In genomic region chr1:91008147-91008682, GRCm38 (mm10) we compare ENCODE assay signal across 32 mouse cellular contexts. TPM values are rescaled to one million over a fixed set of nuclear protein-coding genes. Genes with fewer than 3 reads are reported as not detected.
DNase-seq lines count a peak whose midpoint lies in the region; ATAC-seq lines count a peak whose summit lies in the region.
"Had no signal": no experiment of that assay in that cellular context is flagged by ENCODE, and none has a peak within 500 bp of the region (broad histone marks: within the 10 kb centered on the region; RNA-seq: fewer than 3 reads in every experiment).

No protein-coding gene starts in this region.

- no peaks in the 10 kb centered on the region for H3K27me3 ChIP-seq in forebrain, embryonic 11.5 days (ENCODE audit: control insufficient read depth, insufficient read depth, low read length)
- no peaks in the 10 kb centered on the region for H3K27me3 ChIP-seq in forebrain, embryonic 10.5 days (ENCODE audit: poor library complexity, severe bottlenecking)
- H3K27me3 ChIP-seq in heart, embryonic 10.5 days (ENCODE audit: insufficient read depth, poor library complexity, severe bottlenecking) = no peaks in the 10 kb centered on the region
- H3K27me3 ChIP-seq in heart, embryonic 11.5 days (ENCODE audit: control insufficient read depth, insufficient read depth, low read length) = no peaks in the 10 kb centered on the region
- no peaks in the 10 kb centered on the region for H3K27me3 ChIP-seq in heart, embryonic 16.5 days (ENCODE audit: control insufficient read depth, insufficient read depth, low read length)
- H3K27me3 ChIP-seq: forebrain, embryonic 15.5 days; hindbrain, embryonic 12.5 days; intestine, embryonic 15.5 days; limb, embryonic 13.5 days; lung, embryonic 15.5 days; midbrain, embryonic 15.5 days; neural tube, embryonic 15.5 days; stomach, embryonic 15.5 days had no signal

- no peak overlapping the region for H3K4me3 ChIP-seq in forebrain, embryonic 11.5 days (ENCODE audit: low read depth, low read length)
- no peak overlapping the region for H3K4me3 ChIP-seq in forebrain, embryonic 10.5 days
- no peak overlapping the region for H3K4me3 ChIP-seq in heart, embryonic 10.5 days
- H3K4me3 ChIP-seq in heart, embryonic 11.5 days (ENCODE audit: low read depth, low read length) = no peak overlapping the region
- no peak overlapping the region for H3K4me3 ChIP-seq in heart, embryonic 16.5 days (ENCODE audit: low read length)
- H3K4me3 ChIP-seq: forebrain, embryonic 15.5 days; hindbrain, embryonic 12.5 days; intestine, embryonic 15.5 days; limb, embryonic 13.5 days; lung, embryonic 15.5 days; midbrain, embryonic 10.5 days; midbrain, embryonic 15.5 days; neural tube, embryonic 15.5 days; stomach, embryonic 15.5 days had no signal

- WGBS in forebrain, embryonic 11.5 days = 96% methylated on average over 14 of the region's 14 CpGs
- 95% methylated on average over 14 of the region's 14 CpGs for WGBS in forebrain, embryonic 10.5 days
- WGBS in heart, embryonic 10.5 days = 90% methylated on average over 14 of the region's 14 CpGs
- WGBS in heart, embryonic 11.5 days (ENCODE audit: insufficient replicate concordance) = 89% methylated on average over 14 of the region's 14 CpGs
- 80% methylated on average over 14 of the region's 14 CpGs for WGBS in heart, embryonic 16.5 days

- H3K4me2 ChIP-seq in forebrain, embryonic 11.5 days (ENCODE audit: low read depth, low read length, severe bottlenecking) = no peak overlapping the region
- no peak overlapping the region for H3K4me2 ChIP-seq in heart, embryonic 11.5 days
- H3K4me2 ChIP-seq in heart, embryonic 16.5 days (ENCODE audit: low read depth, low read length) = no peak overlapping the region
- H3K4me2 ChIP-seq: forebrain, embryonic 15.5 days; hindbrain, embryonic 12.5 days; intestine, embryonic 15.5 days; limb, embryonic 13.5 days; liver, embryonic 11.5 days; lung, embryonic 15.5 days; midbrain, embryonic 15.5 days; neural tube, embryonic 15.5 days; stomach, embryonic 15.5 days had no signal

- ATAC-seq in forebrain, embryonic 11.5 days (replicated peaks; ENCODE audit: low FRiP score) = no peak
- ATAC-seq in heart, embryonic 11.5 days (replicated peaks; ENCODE audit: insufficient number of reproducible peaks, low FRiP score, low TSS enrichment) = no peak
- ATAC-seq in heart, embryonic 16.5 days (replicated peaks; ENCODE audit: extremely low read depth, insufficient read depth, low FRiP score) = no peak
- ATAC-seq in activated CD4-positive, CD25-positive, alpha-beta regulatory T cell, adult 4 months = no peak
- ATAC-seq: forebrain, embryonic 15.5 days; hindbrain, postnatal 0 days; intestine, embryonic 15.5 days; midbrain, embryonic 15.5 days had no signal

- H3K36me3 ChIP-seq in forebrain, embryonic 11.5 days (ENCODE audit: control insufficient read depth, insufficient read depth, low read length) = no peaks in the 10 kb centered on the region
- H3K36me3 ChIP-seq in forebrain, embryonic 10.5 days (replicated peaks) = no peaks in the 10 kb centered on the region
- H3K36me3 ChIP-seq in heart, embryonic 10.5 days = 0 out of 2 replicates have a peak, but pooled peaks cover 4% of the 10 kb centered on the region
- H3K36me3 ChIP-seq in heart, embryonic 11.5 days (ENCODE audit: control insufficient read depth, insufficient read depth, low read length) = no peaks in the 10 kb centered on the region
- H3K36me3 ChIP-seq in heart, embryonic 16.5 days (ENCODE audit: control insufficient read depth, insufficient read depth) = no peaks in the 10 kb centered on the region
- H3K36me3 ChIP-seq: forebrain, embryonic 15.5 days; hindbrain, embryonic 12.5 days; intestine, embryonic 15.5 days; limb, embryonic 13.5 days; lung, embryonic 15.5 days; midbrain, embryonic 10.5 days; midbrain, embryonic 15.5 days; neural tube, embryonic 15.5 days; stomach, embryonic 15.5 days had no signal

- peak; percentile 43 for DNase-seq in forebrain, embryonic 11.5 days (ENCODE audit: low spot score)
- DNase-seq in forebrain, embryonic 10.5 days (ENCODE audit: extremely low spot score, low spot score) = no peak
- DNase-seq in heart, embryonic 10.5 days (ENCODE audit: low spot score) = peak; percentile 65
- no peak for DNase-seq in heart, adult 9 months (ENCODE audit: low spot score in 2 of 2)
- DNase-seq in skeletal muscle tissue, adult 2 months (ENCODE audit: low read depth, low spot score) = peak; percentile 74
- DNase-seq: adrenal gland, postnatal 10 days; cerebellum, adult 9-10 months; cerebellum, postnatal 36 days; kidney, adult 8-10 months; kidney, postnatal 4 days; right cerebral cortex, postnatal 4 days; thymus, adult 2 months; thymus, postnatal 36 days had no signal

- no peak overlapping the region for H3K27ac ChIP-seq in forebrain, embryonic 11.5 days (ENCODE audit: low read depth, low read length)
- H3K27ac ChIP-seq in forebrain, embryonic 10.5 days = no peak overlapping the region
- peak overlapping the region; percentile 69 for H3K27ac ChIP-seq in heart, embryonic 10.5 days
- no peak overlapping the region for H3K27ac ChIP-seq in heart, embryonic 11.5 days (ENCODE audit: low read depth, low read length)
- H3K27ac ChIP-seq in heart, embryonic 16.5 days (ENCODE audit: low read length) = peak overlapping the region; percentile 59
- H3K27ac ChIP-seq: forebrain, embryonic 15.5 days; hindbrain, embryonic 12.5 days; hindbrain, postnatal 0 days; intestine, embryonic 15.5 days; kidney, postnatal 0 days; limb, embryonic 13.5 days; lung, embryonic 15.5 days; midbrain, embryonic 10.5 days; midbrain, embryonic 15.5 days; neural tube, embryonic 15.5 days; stomach, embryonic 15.5 days had no signal

- H3K4me1 ChIP-seq in forebrain, embryonic 11.5 days (replicated peaks; ENCODE audit: control insufficient read depth, insufficient read depth, low read length) = no peaks in the 10 kb centered on the region
- peaks cover 13% of the 10 kb centered on the region for H3K4me1 ChIP-seq in forebrain, embryonic 10.5 days
- peaks cover 76% of the 10 kb centered on the region for H3K4me1 ChIP-seq in heart, embryonic 10.5 days
- H3K4me1 ChIP-seq in heart, embryonic 11.5 days (ENCODE audit: control insufficient read depth, insufficient read depth, low read length) = peaks cover 55% of the 10 kb centered on the region
- peaks cover 83% of the 10 kb centered on the region for H3K4me1 ChIP-seq in heart, embryonic 16.5 days (ENCODE audit: control insufficient read depth, insufficient read depth, low read length)
- H3K4me1 ChIP-seq: forebrain, embryonic 15.5 days; midbrain, embryonic 15.5 days had no signal

- H3K9me3 ChIP-seq in forebrain, embryonic 11.5 days (ENCODE audit: control insufficient read depth, low read length) = no peaks in the 10 kb centered on the region
- no peaks in the 10 kb centered on the region for H3K9me3 ChIP-seq in forebrain, embryonic 10.5 days
- H3K9me3 ChIP-seq in heart, embryonic 10.5 days = no peaks in the 10 kb centered on the region
- H3K9me3 ChIP-seq in heart, embryonic 11.5 days (replicated peaks; ENCODE audit: control insufficient read depth, low read length) = no peaks in the 10 kb centered on the region
- no peaks in the 10 kb centered on the region for H3K9me3 ChIP-seq in heart, embryonic 16.5 days (replicated peaks; ENCODE audit: control insufficient read depth, low read length)
- H3K9me3 ChIP-seq: forebrain, embryonic 15.5 days; hindbrain, embryonic 12.5 days; intestine, embryonic 15.5 days; limb, embryonic 13.5 days; lung, embryonic 15.5 days; midbrain, embryonic 10.5 days; midbrain, embryonic 15.5 days; neural tube, embryonic 15.5 days; stomach, embryonic 15.5 days had no signal

- H3K9ac ChIP-seq in forebrain, embryonic 11.5 days (ENCODE audit: low read length) = no peak overlapping the region
- H3K9ac ChIP-seq in heart, embryonic 11.5 days (ENCODE audit: low read depth, low read length) = no peak overlapping the region
- peak overlapping the region; percentile 49 for H3K9ac ChIP-seq in heart, embryonic 16.5 days (ENCODE audit: low read length)
- H3K9ac ChIP-seq: forebrain, embryonic 15.5 days; hindbrain, embryonic 12.5 days; intestine, embryonic 15.5 days; limb, embryonic 13.5 days; lung, embryonic 15.5 days; midbrain, embryonic 15.5 days; neural tube, embryonic 15.5 days; stomach, embryonic 15.5 days had no signal

RNA-seq across cellular contexts. Expression of gene Lrrfip1, which starts 9.7 kb away (rescaled TPM):
- 21.4 and 22.1 TPM in 2 replicates for polyA plus RNA-seq in forebrain, embryonic 11.5 days (2014; fragmentation: Nextera tagmentation; extraction: Ambion mirVana)
- polyA plus RNA-seq in forebrain, embryonic 10.5 days (2016; fragmentation: Nextera tagmentation; extraction: Ambion mirVana) = 25.1 and 26.4 TPM in 2 replicates
- polyA plus RNA-seq in heart, embryonic 10.5 days (2016; fragmentation: Nextera tagmentation; extraction: Ambion mirVana) = 91.6 and 129 TPM in 2 replicates
- 115 and 138 TPM in 2 replicates for polyA plus RNA-seq in heart, embryonic 11.5 days (2014; fragmentation: Nextera tagmentation; extraction: Ambion mirVana)
- 156 TPM in 2 replicates for polyA plus RNA-seq in heart, embryonic 16.5 days (2015; fragmentation: Nextera tagmentation; extraction: Ambion mirVana)
- polyA plus RNA-seq in activated CD4-positive, CD25-positive, alpha-beta regulatory T cell, adult 4 months (2017; shearing (Covaris generic)) = 100 to 1,000 TPM; 176 to 194 TPM

RNA-seq across cellular contexts. Expression of gene Rab17, which starts 38.8 kb away (rescaled TPM):
- not detected in 2 replicates for polyA plus RNA-seq in forebrain, embryonic 11.5 days (2014; fragmentation: Nextera tagmentation; extraction: Ambion mirVana)
- polyA plus RNA-seq in forebrain, embryonic 10.5 days (2016; fragmentation: Nextera tagmentation; extraction: Ambion mirVana) = 0.10 and 0.22 TPM in 2 replicates
- 0.71 and 0.94 TPM in 2 replicates for polyA plus RNA-seq in heart, embryonic 10.5 days (2016; fragmentation: Nextera tagmentation; extraction: Ambion mirVana)
- 0.63 TPM in 1 of 2 replicates, not detected in the other for polyA plus RNA-seq in heart, embryonic 11.5 days (2014; fragmentation: Nextera tagmentation; extraction: Ambion mirVana)
- 3.8 and 4.6 TPM in 2 replicates for polyA plus RNA-seq in heart, embryonic 16.5 days (2015; fragmentation: Nextera tagmentation; extraction: Ambion mirVana)
- polyA plus RNA-seq in activated CD4-positive, CD25-positive, alpha-beta regulatory T cell, adult 4 months (2017; shearing (Covaris generic)) = not detected
- polyA plus RNA-seq: hindbrain, postnatal 0 days; midbrain, embryonic 10.5 days; neural tube, embryonic 15.5 days had no signal

RNA-seq across cellular contexts. Expression of gene Prlh, which starts 55.3 kb away (rescaled TPM):
- polyA plus RNA-seq in forebrain, embryonic 11.5 days (2014; fragmentation: Nextera tagmentation; extraction: Ambion mirVana) = not detected in 2 replicates
- not detected in 2 replicates for polyA plus RNA-seq in forebrain, embryonic 10.5 days (2016; fragmentation: Nextera tagmentation; extraction: Ambion mirVana)
- polyA plus RNA-seq in heart, embryonic 10.5 days (2016; fragmentation: Nextera tagmentation; extraction: Ambion mirVana) = not detected in 2 replicates
- not detected in 2 replicates for polyA plus RNA-seq in heart, embryonic 11.5 days (2014; fragmentation: Nextera tagmentation; extraction: Ambion mirVana)
- polyA plus RNA-seq in heart, embryonic 16.5 days (2015; fragmentation: Nextera tagmentation; extraction: Ambion mirVana) = not detected in 2 replicates
- polyA plus RNA-seq in activated CD4-positive, CD25-positive, alpha-beta regulatory T cell, adult 4 months (2017; shearing (Covaris generic)) = not detected
- polyA plus RNA-seq: C2C12; embryonic facial prominence, embryonic 11.5 days; forebrain, embryonic 15.5 days; frontal cortex, adult 2 months; hindbrain, embryonic 12.5 days; intestine, embryonic 15.5 days; kidney, postnatal 0 days; limb, embryonic 13.5 days; liver, embryonic 11.5 days; liver, embryonic 16.5 days; lung, embryonic 15.5 days; midbrain, embryonic 10.5 days; midbrain, embryonic 15.5 days; neural tube, embryonic 15.5 days; stomach, embryonic 15.5 days; thymus, adult 2 months had no signal

Comparison
In these comparisons a context has a peak if more than half of its experiments do, and no peak if none do; other contexts are left out.
1. DNase-seq: peak in forebrain, embryonic 11.5 days (single experiment), heart, embryonic 10.5 days (single experiment) and skeletal muscle tissue, adult 2 months (single experiment); none in forebrain, embryonic 10.5 days (single experiment) and heart, adult 9 months (0 of 2).
2. H3K27ac ChIP-seq: peak in heart, embryonic 10.5 days (single experiment) and heart, embryonic 16.5 days (single experiment); none in forebrain, embryonic 11.5 days (single experiment), forebrain, embryonic 10.5 days (single experiment) and heart, embryonic 11.5 days (single experiment).